ENCODE assay signal across 8 mouse cellular contexts in genomic region chr19:5810103-5810839, GRCm38 (mm10). TPM values are rescaled to one million over a fixed set of nuclear protein-coding genes. Genes with fewer than 3 reads are reported as not detected.
DNase-seq lines count a peak whose midpoint lies in the region; ATAC-seq lines count a peak whose summit lies in the region.

No protein-coding gene starts in this region.

- H3K9me3 ChIP-seq in limb, embryonic 10.5 days (replicated peaks), result no peaks in the 10 kb centered on the region
- H3K9me3 ChIP-seq in midbrain, embryonic 12.5 days, result no peaks in the 10 kb centered on the region

- H3K27ac ChIP-seq in limb, embryonic 10.5 days, result peak overlapping the region; percentile 74
- peak overlapping the region; percentile 85 for H3K27ac ChIP-seq in midbrain, embryonic 12.5 days (replicated peaks)

- H3K27me3 ChIP-seq in limb, embryonic 10.5 days (ENCODE audit: low read depth, poor library complexity, severe bottlenecking), result no peaks in the 10 kb centered on the region
- H3K27me3 ChIP-seq in midbrain, embryonic 12.5 days, result no peaks in the 10 kb centered on the region

- H3K9ac ChIP-seq in midbrain, embryonic 12.5 days (replicated peaks), result 0 out of 2 replicates have a peak overlapping the region, but pooled peaks have one; percentile 21

- 45% methylated on average over 11 of the region's 11 CpGs for WGBS in limb, embryonic 10.5 days
- WGBS in midbrain, embryonic 12.5 days, result 57% methylated on average over 11 of the region's 11 CpGs

- peaks cover 72% of the 10 kb centered on the region for H3K4me1 ChIP-seq in limb, embryonic 10.5 days
- peaks cover 64% of the 10 kb centered on the region for H3K4me1 ChIP-seq in midbrain, embryonic 12.5 days

- no peak for ATAC-seq in midbrain, embryonic 12.5 days (ENCODE audit: low FRiP score, low read depth)

- H3K4me3 ChIP-seq in limb, embryonic 10.5 days, result peak overlapping the region; percentile 8; the same call in 1 of the 2 replicates
- H3K4me3 ChIP-seq in midbrain, embryonic 12.5 days, result no peak overlapping the region

- peak; percentile 64 for DNase-seq in layer of hippocampus, adult 9-11 months
- no peak for DNase-seq in layer of hippocampus, postnatal 25 days (ENCODE audit: extremely low spot score in 1 of 2, low spot score in 1 of 2)
- DNase-seq in embryo, embryonic 9.5 days (ENCODE audit: extremely low spot score), result peak; percentile 42
- DNase-seq in heart, postnatal 4 days, result peak; percentile 69
- no peak for DNase-seq in limb, embryonic 10.5 days (ENCODE audit: low spot score)
- no peak for DNase-seq in natural killer cell, adult 2 months (ENCODE audit: low spot score in 2 of 2)
- no peak for DNase-seq in right cerebral cortex, postnatal 14 days

- no peaks in the 10 kb centered on the region for H3K36me3 ChIP-seq in limb, embryonic 10.5 days
- no peaks in the 10 kb centered on the region for H3K36me3 ChIP-seq in midbrain, embryonic 12.5 days

- H3K4me2 ChIP-seq in midbrain, embryonic 12.5 days (replicated peaks), result no peak overlapping the region

RNA-seq across cellular contexts. Expression of gene Scyl1, which starts 39.1 kb away (rescaled TPM):
- 10 to 100 TPM; 68.6 to 71.8 TPM for total RNA-seq in layer of hippocampus, postnatal 25 days (2021)
- 10 to 100 TPM; 60.6 to 69.0 TPM for total RNA-seq in heart, postnatal 4 days (2021)
- 71.6 and 78.5 TPM in 2 replicates for polyA plus RNA-seq in limb, embryonic 10.5 days (2016; fragmentation: Nextera tagmentation; extraction: Ambion mirVana)
- 63.6 and 68.4 TPM in 2 replicates for polyA plus RNA-seq in midbrain, embryonic 12.5 days (2016; fragmentation: Nextera tagmentation; extraction: Ambion mirVana)

Comparison
In these comparisons a context has a peak if more than half of its experiments do, and no peak if none do; other contexts are left out.
1. DNase-seq: peak in layer of hippocampus, adult 9-11 months (single experiment), embryo, embryonic 9.5 days (single experiment) and heart, postnatal 4 days (single experiment); none in layer of hippocampus, postnatal 25 days (0 of 2), limb, embryonic 10.5 days (single experiment), natural killer cell, adult 2 months (0 of 2) and right cerebral cortex, postnatal 14 days (single experiment).